Mouse (Mus musculus) neural tube, embryonic 14.5 days (tissue): ENCODE results near the gene Tmx2. TPM values are rescaled to one million over a fixed set of nuclear protein-coding genes. Genes with fewer than 3 reads are reported as not detected.
"Not testable (repeated sequence)": the region's sequence is repeated elsewhere in the genome, so short reads cannot be mapped to it uniquely, and the experiment has no call there.

Source experiments
- ATAC-seq: fragments of 200-750 bp; cut with Nextera tagmentation; 2 replicates; pipeline ENCODE4 v1.8.0; 2017; ENCODE audit warnings: low read depth, mild to moderate bottlenecking, moderate TSS enrichment, moderate library complexity
- H3K27ac ChIP-seq: fragments of 300-500 bp; sonication (generic); 2 replicates; pipeline ENCODE4 v1.5.1; 2014; ENCODE audit warnings: low read depth, mild to moderate bottlenecking, control low read depth, low read length, moderate library complexity, mixed read lengths
- H3K27me3 ChIP-seq: fragments of 300-500 bp; sonication (generic); 2 replicates; pipeline ENCODE4 v1.6.1; 2014; ENCODE audit warnings: low read length; ENCODE audit not compliant: control insufficient read depth, insufficient read depth
- H3K36me3 ChIP-seq: fragments of 300-500 bp; sonication (generic); 2 replicates; pipeline ENCODE4 v1.6.1; 2014; ENCODE audit warnings: low read length, mixed read lengths; ENCODE audit not compliant: control insufficient read depth, insufficient read depth
- H3K4me1 ChIP-seq: fragments of 300-500 bp; sonication (generic); 2 replicates; pipeline ENCODE4 v1.6.1; 2014; ENCODE audit warnings: low read length; ENCODE audit not compliant: control insufficient read depth, insufficient read depth
- H3K4me2 ChIP-seq: fragments of 300-500 bp; sonication (generic); 2 replicates; pipeline ENCODE4 v1.6.1; 2014; ENCODE audit warnings: mild to moderate bottlenecking, low read depth, low read length, control low read depth
- H3K4me3 ChIP-seq: fragments of 300-500 bp; sonication (generic); 2 replicates; pipeline ENCODE4 v1.5.1; 2014; ENCODE audit warnings: low read depth, low read length, control low read depth, mixed read lengths
- H3K9ac ChIP-seq: fragments of 300-500 bp; sonication (generic); replicated peaks from 2 replicates; pipeline ENCODE4 v1.6.1; 2014; ENCODE audit warnings: low read depth, mild to moderate bottlenecking, control low read depth, low read length, mixed read lengths
- H3K9me3 ChIP-seq: fragments of 300-500 bp; sonication (generic); 2 replicates; pipeline ENCODE4 v1.6.1; 2016; ENCODE audit warnings: low read length; ENCODE audit not compliant: control insufficient read depth
- WGBS: fragments of 180-500 bp; shearing (Covaris S2); extraction: QIAGEN DNeasy Blood & Tissue Kit; methylation state at CpG from one replicate; pipeline ENCODE4 v1.1.7; 2014; 5-methylcytosine and 5-hydroxymethylcytosine counted together
- polyA plus RNA-seq: library from polyadenylated mRNA; unstranded; fragments of >200 nt; fragmentation: Nextera tagmentation; extraction: Ambion mirVana; gene quantifications from 2 replicates; pipeline ENCODE4 v1.2.1, GENCODE M21; 2014

Tmx2 gene
- 311 and 342 TPM in 2 replicates for polyA plus RNA-seq

DNA sequence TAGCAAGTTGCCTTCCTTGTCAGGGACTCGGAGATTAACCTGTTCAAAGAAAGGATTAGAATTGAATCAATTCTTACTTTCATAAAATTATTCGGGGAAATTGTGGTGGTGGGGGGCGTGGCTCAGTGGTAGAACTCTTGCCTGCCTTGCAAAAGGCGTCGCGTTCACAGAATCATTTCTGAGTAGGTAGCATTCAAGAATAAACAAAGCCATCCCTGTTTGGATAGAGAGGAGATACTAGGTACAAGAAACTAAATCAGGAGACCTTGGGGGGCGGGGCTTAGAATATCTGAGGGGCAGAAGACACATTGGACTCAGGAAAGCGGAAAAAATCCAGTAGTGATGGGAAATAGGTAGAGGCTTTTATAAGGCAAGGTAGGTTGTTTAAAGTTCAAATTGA lies at the start of gene Tmx2:
Gene Tmx2 (minus strand): TSS at position 125 of the 400 bp plus-strand sequence.
- Histone ChIP-seq H3K36me3 (peaks cover 13% of the 10 kb centered on the region; the same call in 1 of the 2 replicates), H3K4me1 (peaks cover 20% of the 10 kb centered on the region), H3K9me3 (no peaks in the 10 kb centered on the region), H3K4me3 (peak within 1 kb of the TSS; percentile 98), H3K27ac (peak within 1 kb of the TSS; percentile 55), H3K9ac (peak within 1 kb of the TSS; percentile 74), H3K27me3 (no peaks in the 10 kb centered on the region), H3K4me2 (peak within 1 kb of the TSS; percentile 82)
- 22% methylated on average over 8 of the region's 8 CpGs for WGBS
- ATAC-seq = no peak

DNA sequence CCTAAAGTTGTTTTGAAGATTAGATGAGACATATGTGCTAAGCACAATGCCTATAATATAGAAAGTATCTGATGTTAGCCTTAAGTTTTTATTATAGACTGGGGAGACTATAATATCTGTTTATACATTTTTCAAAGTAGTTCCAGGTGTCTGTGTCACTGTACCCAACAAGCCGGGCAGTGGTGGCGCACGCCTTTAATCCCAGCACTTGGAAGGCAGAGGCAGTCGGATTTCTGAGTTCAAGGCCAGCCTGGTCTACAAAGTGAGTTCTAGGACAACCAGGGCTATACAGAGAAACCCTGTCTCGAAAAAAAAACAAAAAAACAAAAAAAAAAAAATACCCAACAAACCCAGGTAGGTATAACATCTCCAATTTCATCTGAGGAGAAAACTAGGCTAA lies 49.3 kb upstream of the Tmx2 start:
- 82% methylated on average over 5 of the region's 5 CpGs for WGBS

DNA sequence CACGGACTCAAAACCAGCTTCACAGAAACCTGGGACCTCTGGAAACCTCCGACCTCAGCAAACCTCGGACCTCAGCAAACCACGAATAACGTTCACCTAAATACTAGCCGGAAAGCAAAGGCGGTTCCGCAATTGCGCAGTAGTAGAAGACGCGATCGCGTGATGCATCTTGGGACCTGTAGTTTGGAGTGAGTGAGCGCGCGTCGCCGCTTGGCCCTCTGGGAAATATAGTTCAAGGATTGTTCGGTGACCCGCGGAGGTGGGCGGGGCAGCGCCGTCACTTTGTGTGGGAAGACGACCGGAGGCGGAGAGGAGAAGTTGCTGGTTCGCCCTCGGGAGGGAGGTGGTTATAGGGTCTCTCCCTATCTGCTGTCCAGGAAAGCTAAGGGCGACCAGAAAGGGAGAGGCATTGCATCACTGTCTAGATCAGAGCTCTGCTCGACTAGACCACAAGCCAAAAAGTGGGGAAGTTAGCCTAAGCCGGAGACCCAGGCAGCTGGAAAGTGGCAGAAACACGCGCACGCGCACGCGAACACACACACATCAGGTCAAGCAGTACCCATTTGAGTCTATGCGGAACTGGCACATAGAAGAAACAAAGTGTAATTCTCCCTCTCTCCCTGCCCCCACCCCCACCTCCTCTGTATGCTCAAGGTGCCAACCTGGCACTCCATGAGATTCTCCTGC lies 48.4 kb upstream of the Tmx2 start, which contains the start of gene Clp1:
Gene Clp1 (minus strand): TSS at position 179 of the 687 bp plus-strand sequence.
- ATAC-seq = peak; percentile 96
- peak within 1 kb of the TSS; percentile 81 for H3K27ac ChIP-seq
- H3K27me3 ChIP-seq = no peaks in the 10 kb centered on the region
- under 1% methylated on average over 39 of the region's 39 CpGs for WGBS
- H3K4me3 ChIP-seq = peak within 1 kb of the TSS; percentile 55
- peaks cover 16% of the 10 kb centered on the region for H3K36me3 ChIP-seq
- H3K9me3 ChIP-seq = no peaks in the 10 kb centered on the region
- H3K4me1 ChIP-seq = peaks cover 18% of the 10 kb centered on the region
- H3K9ac ChIP-seq = peak within 1 kb of the TSS; percentile 43
- H3K4me2 ChIP-seq = peak within 1 kb of the TSS; percentile 94

More for the DNA sequence above, 49.3 kb upstream of the Tmx2 start:
- Histone ChIP-seq H3K4me1 (peaks cover 20% of the 10 kb centered on the region), H3K36me3 (peaks cover 14% of the 10 kb centered on the region), H3K4me2 (peak overlapping the region; percentile 94; the same call in 1 of the 2 replicates)
- H3K9me3 ChIP-seq, H3K4me3 ChIP-seq, H3K9ac ChIP-seq, H3K27me3 ChIP-seq, H3K27ac ChIP-seq, ATAC-seq: not testable (repeated sequence)

- Histone ChIP-seq H3K4me2 (peak overlapping the region; percentile 94), H3K27ac (no peak overlapping the region), H3K4me1 (peaks cover 18% of the 10 kb centered on the region), H3K4me3 (peak overlapping the region; percentile 55), H3K9ac (peak overlapping the region; percentile 42; the same call in 1 of the 2 replicates), H3K36me3 (peaks cover 16% of the 10 kb centered on the region), H3K9me3 (no peaks in the 10 kb centered on the region), H3K27me3 (no peaks in the 10 kb centered on the region)
- ATAC-seq = peak; percentile 31
- 3% methylated on average over 9 of the region's 9 CpGs for WGBS
Measured at GRCm38 (mm10) chr2:84726716-84727115, 47.8 kb upstream of the Tmx2 start.

GRCm38 (mm10) chr2:84725770-84726169 lies 46.8 kb upstream of the Tmx2 start:
- Histone ChIP-seq H3K4me3 (no peak overlapping the region), H3K27me3 (no peaks in the 10 kb centered on the region), H3K9ac (no peak overlapping the region), H3K36me3 (peaks cover 16% of the 10 kb centered on the region), H3K9me3 (no peaks in the 10 kb centered on the region), H3K4me2 (no peak overlapping the region), H3K27ac (no peak overlapping the region), H3K4me1 (peaks cover 18% of the 10 kb centered on the region)
- WGBS = 96% methylated on average over 10 of the region's 10 CpGs
- ATAC-seq = no peak

DNA sequence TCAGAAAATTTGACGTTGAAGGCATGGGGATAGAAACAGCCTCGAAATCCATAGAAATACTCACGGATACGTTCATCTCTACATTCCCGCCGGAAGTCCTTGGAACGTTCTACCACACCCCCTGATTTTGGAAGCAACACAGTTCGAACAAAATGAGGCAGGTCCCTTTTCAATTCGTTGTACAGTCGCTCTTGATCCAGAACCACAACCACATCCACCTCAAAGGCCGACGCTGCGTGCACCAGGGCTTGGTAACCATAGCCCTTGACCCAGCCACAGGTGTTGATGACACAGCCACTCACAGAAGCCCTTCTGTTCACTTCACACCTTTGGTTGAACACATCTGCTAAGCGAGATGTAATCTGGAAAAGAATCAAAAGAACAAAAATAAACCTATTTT lies 44.9 kb upstream of the Tmx2 start:
- no peak overlapping the region for H3K27ac ChIP-seq
- H3K4me2 ChIP-seq = no peak overlapping the region
- ATAC-seq = no peak
- WGBS = 95% methylated on average over 14 of the region's 14 CpGs
- H3K9ac ChIP-seq = no peak overlapping the region
- no peak overlapping the region for H3K4me3 ChIP-seq
- H3K36me3 ChIP-seq = peaks cover 16% of the 10 kb centered on the region
- no peaks in the 10 kb centered on the region for H3K9me3 ChIP-seq
- H3K27me3 ChIP-seq = no peaks in the 10 kb centered on the region
- H3K4me1 ChIP-seq = peaks cover 18% of the 10 kb centered on the region

- Histone ChIP-seq H3K4me3 (no peak overlapping the region), H3K9ac (no peak overlapping the region), H3K4me1 (peaks cover 12% of the 10 kb centered on the region), H3K27ac (no peak overlapping the region), H3K4me2 (no peak overlapping the region), H3K9me3 (no peaks in the 10 kb centered on the region), H3K27me3 (no peaks in the 10 kb centered on the region), H3K36me3 (peaks cover 16% of the 10 kb centered on the region)
- 58% methylated on average over 3 of the region's 3 CpGs for WGBS
- ATAC-seq = no peak
Measured at GRCm38 (mm10) chr2:84721182-84721581, 42.2 kb upstream of the Tmx2 start.

DNA sequence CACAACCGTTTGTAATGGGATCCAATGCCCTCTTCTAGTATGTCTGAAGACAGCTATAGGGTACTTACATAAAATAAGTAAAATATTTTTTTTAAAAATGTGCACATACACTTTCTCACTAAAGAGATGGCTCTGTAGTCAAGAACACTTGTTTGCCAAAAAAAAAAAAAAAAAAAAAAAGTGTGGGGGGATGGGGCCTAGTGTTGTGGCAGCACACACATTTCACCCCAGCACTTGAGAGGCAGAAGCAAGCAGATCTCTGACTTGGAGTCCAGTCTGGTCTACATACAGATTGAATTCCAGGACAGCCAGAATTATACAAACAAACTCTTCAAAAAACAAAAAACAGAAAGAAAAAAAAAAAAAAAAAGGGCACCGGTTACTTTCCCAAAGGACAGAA lies 41.8 kb upstream of the Tmx2 start:
- Histone ChIP-seq H3K4me3 (no peak overlapping the region), H3K27me3 (no peaks in the 10 kb centered on the region), H3K9me3 (no peaks in the 10 kb centered on the region), H3K9ac (no peak overlapping the region), H3K4me1 (peaks cover 11% of the 10 kb centered on the region; the same call in 1 of the 2 replicates), H3K27ac (no peak overlapping the region), H3K36me3 (peaks cover 16% of the 10 kb centered on the region), H3K4me2 (no peak overlapping the region)
- WGBS = 95% methylated on average over 2 of the region's 2 CpGs
- ATAC-seq = no peak

GRCm38 (mm10) chr2:84717357-84717756 lies 38.4 kb upstream of the Tmx2 start:
- H3K9ac ChIP-seq = no peak overlapping the region
- peaks cover 13% of the 10 kb centered on the region; the same call in 1 of the 2 replicates for H3K4me1 ChIP-seq
- H3K27ac ChIP-seq = no peak overlapping the region
- H3K9me3 ChIP-seq = no peaks in the 10 kb centered on the region
- no peak overlapping the region for H3K4me3 ChIP-seq
- no peak for ATAC-seq
- H3K4me2 ChIP-seq = no peak overlapping the region
- WGBS = 97% methylated on average over 4 of the region's 4 CpGs
- no peaks in the 10 kb centered on the region for H3K36me3 ChIP-seq
- no peaks in the 10 kb centered on the region for H3K27me3 ChIP-seq
